Mouse (Mus musculus): Measurements from ENCODE around the gene Myl10. TPM values are rescaled to one million over a fixed set of nuclear protein-coding genes. Genes with fewer than 3 reads are reported as not detected.

Myl10 gene
- polyA plus RNA-seq, 1 experiment from 2014 or later = not detected

- 67% methylated on average over 6 of the region's 6 CpGs for WGBS
- Histone ChIP-seq H3K4me1 (replicated peaks) (no peaks in the 10 kb centered on the region), H3K4me2 (no peak overlapping the region), H3K27me3 (replicated peaks) (no peaks in the 10 kb centered on the region), H3K9me3 (replicated peaks) (peaks cover 10% of the 10 kb centered on the region; the same call in 1 of the 2 replicates), H3K27ac (ENCODE audit: poor library complexity, severe bottlenecking) (no peak overlapping the region), H3K36me3 (no peaks in the 10 kb centered on the region), H3K4me3 (no peak overlapping the region), H3K9ac (no peak overlapping the region)
- no peak for ATAC-seq (ENCODE audit: insufficient number of reproducible peaks, low FRiP score)
These were observed 14.1 kb upstream of the Myl10 start for GRCm38 (mm10) chr5:136678840-136679348.

- 88% methylated on average over 4 of the region's 4 CpGs for WGBS
- ATAC-seq (ENCODE audit: insufficient number of reproducible peaks, low FRiP score) = no peak
- no peaks in the 10 kb centered on the region for H3K36me3 ChIP-seq
- no peaks in the 10 kb centered on the region for H3K4me1 ChIP-seq (replicated peaks)
- no peaks in the 10 kb centered on the region for H3K9me3 ChIP-seq (replicated peaks)
- H3K27ac ChIP-seq (ENCODE audit: poor library complexity, severe bottlenecking) = no peak overlapping the region
- no peak overlapping the region for H3K4me3 ChIP-seq
- no peak overlapping the region for H3K9ac ChIP-seq
- no peak overlapping the region for H3K4me2 ChIP-seq
- no peaks in the 10 kb centered on the region; the same call in 1 of the 2 replicates for H3K27me3 ChIP-seq (replicated peaks)
These were observed 6.6 kb upstream of the Myl10 start for GRCm38 (mm10) chr5:136686349-136686748.

- no peak for ATAC-seq (ENCODE audit: insufficient number of reproducible peaks, low FRiP score)
- no peak overlapping the region for H3K27ac ChIP-seq (ENCODE audit: poor library complexity, severe bottlenecking)
These were observed 5.4 kb upstream of the Myl10 start for GRCm38 (mm10) chr5:136687561-136687960.

GRCm38 (mm10) chr5:136688841-136689240, 4.1 kb upstream of the Myl10 start:
- no peak overlapping the region for H3K27ac ChIP-seq (ENCODE audit: poor library complexity, severe bottlenecking)
- no peaks in the 10 kb centered on the region for H3K9me3 ChIP-seq (replicated peaks)
- no peaks in the 10 kb centered on the region for H3K4me1 ChIP-seq (replicated peaks)
- WGBS = 65% methylated on average over 6 of the region's 6 CpGs
- no peak overlapping the region for H3K4me2 ChIP-seq
- no peaks in the 10 kb centered on the region for H3K36me3 ChIP-seq
- peaks cover 9% of the 10 kb centered on the region; the same call in 1 of the 2 replicates for H3K27me3 ChIP-seq (replicated peaks)
- H3K9ac ChIP-seq = no peak overlapping the region
- ATAC-seq (ENCODE audit: insufficient number of reproducible peaks, low FRiP score) = no peak
- no peak overlapping the region for H3K4me3 ChIP-seq

More at GRCm38 (mm10) chr5:136687561-136687960, 5.4 kb upstream of the Myl10 start:
- H3K36me3 ChIP-seq = no peaks in the 10 kb centered on the region
- H3K27me3 ChIP-seq (replicated peaks) = peaks cover 3% of the 10 kb centered on the region; the same call in 1 of the 2 replicates
- WGBS = 72% methylated on average over 7 of the region's 7 CpGs
- H3K9me3 ChIP-seq (replicated peaks) = no peaks in the 10 kb centered on the region
- H3K4me1 ChIP-seq (replicated peaks) = no peaks in the 10 kb centered on the region
- no peak overlapping the region for H3K9ac ChIP-seq
- no peak overlapping the region for H3K4me3 ChIP-seq
- no peak overlapping the region for H3K4me2 ChIP-seq

- no peak for ATAC-seq (ENCODE audit: insufficient number of reproducible peaks, low FRiP score)
- WGBS = 58% methylated on average over 3 of the region's 3 CpGs
- H3K4me2 ChIP-seq = no peak overlapping the region
- no peak overlapping the region for H3K27ac ChIP-seq (ENCODE audit: poor library complexity, severe bottlenecking)
- H3K4me1 ChIP-seq (replicated peaks) = no peaks in the 10 kb centered on the region
- no peak overlapping the region for H3K4me3 ChIP-seq
- peaks cover 16% of the 10 kb centered on the region; the same call in 1 of the 2 replicates for H3K27me3 ChIP-seq (replicated peaks)
- H3K9ac ChIP-seq = no peak overlapping the region
- H3K9me3 ChIP-seq (replicated peaks) = no peaks in the 10 kb centered on the region
- H3K36me3 ChIP-seq = no peaks in the 10 kb centered on the region
These were observed 1.8 kb upstream of the Myl10 start for GRCm38 (mm10) chr5:136691170-136691569.

- Histone ChIP-seq H3K4me2 (no peak overlapping the region), H3K27ac (ENCODE audit: poor library complexity, severe bottlenecking) (no peak overlapping the region), H3K36me3 (no peaks in the 10 kb centered on the region), H3K27me3 (replicated peaks) (peaks cover 16% of the 10 kb centered on the region; the same call in 1 of the 2 replicates), H3K9ac (no peak overlapping the region), H3K4me1 (replicated peaks) (no peaks in the 10 kb centered on the region), H3K9me3 (replicated peaks) (no peaks in the 10 kb centered on the region), H3K4me3 (no peak overlapping the region)
- WGBS = 67% methylated on average over 7 of the region's 7 CpGs
- no peak for ATAC-seq (ENCODE audit: insufficient number of reproducible peaks, low FRiP score)
These were observed 472 bp downstream of the Myl10 start for GRCm38 (mm10) chr5:136693418-136693817.

GRCm38 (mm10) chr5:136694976-136695375, 2.0 kb downstream of the Myl10 start:
- 57% methylated on average over 6 of the region's 6 CpGs for WGBS
- no peaks in the 10 kb centered on the region for H3K36me3 ChIP-seq
- H3K27ac ChIP-seq (ENCODE audit: poor library complexity, severe bottlenecking) = no peak overlapping the region
- H3K9me3 ChIP-seq (replicated peaks) = no peaks in the 10 kb centered on the region
- 0 out of 2 replicates have a peak, but pooled peaks cover 16% of the 10 kb centered on the region for H3K27me3 ChIP-seq (replicated peaks)
- no peak overlapping the region for H3K4me3 ChIP-seq
- no peak for ATAC-seq (ENCODE audit: insufficient number of reproducible peaks, low FRiP score)
- no peak overlapping the region for H3K9ac ChIP-seq
- H3K4me2 ChIP-seq = no peak overlapping the region
- no peaks in the 10 kb centered on the region for H3K4me1 ChIP-seq (replicated peaks)

GRCm38 (mm10) chr5:136696516-136696915, 3.6 kb downstream of the Myl10 start:
- no peaks in the 10 kb centered on the region for H3K36me3 ChIP-seq
- no peak for ATAC-seq (ENCODE audit: insufficient number of reproducible peaks, low FRiP score)
- no peak overlapping the region for H3K27ac ChIP-seq (ENCODE audit: poor library complexity, severe bottlenecking)
- no peak overlapping the region for H3K4me2 ChIP-seq
- WGBS = 87% methylated on average over 5 of the region's 5 CpGs
- H3K9me3 ChIP-seq (replicated peaks) = no peaks in the 10 kb centered on the region
- H3K9ac ChIP-seq = no peak overlapping the region
- no peak overlapping the region for H3K4me3 ChIP-seq
- H3K27me3 ChIP-seq (replicated peaks) = 0 out of 2 replicates have a peak, but pooled peaks cover 16% of the 10 kb centered on the region
- H3K4me1 ChIP-seq (replicated peaks) = no peaks in the 10 kb centered on the region

- H3K27ac ChIP-seq (ENCODE audit: poor library complexity, severe bottlenecking) = no peak overlapping the region
- 0 out of 2 replicates have a peak, but pooled peaks cover 12% of the 10 kb centered on the region for H3K27me3 ChIP-seq (replicated peaks)
- no peak overlapping the region for H3K4me2 ChIP-seq
- H3K9ac ChIP-seq = no peak overlapping the region
- H3K9me3 ChIP-seq (replicated peaks) = no peaks in the 10 kb centered on the region
- 69% methylated on average over 9 of the region's 9 CpGs for WGBS
- H3K4me3 ChIP-seq = no peak overlapping the region
- H3K4me1 ChIP-seq (replicated peaks) = no peaks in the 10 kb centered on the region
- ATAC-seq (ENCODE audit: insufficient number of reproducible peaks, low FRiP score) = no peak
- no peaks in the 10 kb centered on the region for H3K36me3 ChIP-seq
These were observed 4.7 kb downstream of the Myl10 start for GRCm38 (mm10) chr5:136697618-136698017.

- no peak overlapping the region for H3K9ac ChIP-seq
- no peak overlapping the region for H3K4me2 ChIP-seq
- H3K9me3 ChIP-seq (replicated peaks) = peaks cover 3% of the 10 kb centered on the region; the same call in 1 of the 2 replicates
- no peak overlapping the region for H3K4me3 ChIP-seq
- 0 out of 2 replicates have a peak, but pooled peaks cover 3% of the 10 kb centered on the region for H3K4me1 ChIP-seq (replicated peaks)
- no peak for ATAC-seq (ENCODE audit: insufficient number of reproducible peaks, low FRiP score)
- no peaks in the 10 kb centered on the region for H3K36me3 ChIP-seq
- WGBS = 64% methylated on average over 3 of the region's 3 CpGs
- 0 out of 2 replicates have a peak, but pooled peaks cover under 1% of the 10 kb centered on the region for H3K27me3 ChIP-seq (replicated peaks)
- no peak overlapping the region for H3K27ac ChIP-seq (ENCODE audit: poor library complexity, severe bottlenecking)
These were observed 9.3 kb downstream of the Myl10 start for GRCm38 (mm10) chr5:136702159-136702725.

- 33% methylated on average over 3 of the region's 3 CpGs for WGBS
- no peak overlapping the region for H3K4me3 ChIP-seq
- no peak overlapping the region for H3K27ac ChIP-seq (ENCODE audit: poor library complexity, severe bottlenecking)
- no peaks in the 10 kb centered on the region for H3K36me3 ChIP-seq
- 0 out of 2 replicates have a peak, but pooled peaks cover 3% of the 10 kb centered on the region for H3K4me1 ChIP-seq (replicated peaks)
- ATAC-seq (ENCODE audit: insufficient number of reproducible peaks, low FRiP score) = no peak
- 0 out of 2 replicates have a peak, but pooled peaks cover 6% of the 10 kb centered on the region for H3K27me3 ChIP-seq (replicated peaks)
- no peak overlapping the region for H3K4me2 ChIP-seq
- peaks cover 3% of the 10 kb centered on the region; the same call in 1 of the 2 replicates for H3K9me3 ChIP-seq (replicated peaks)
- H3K9ac ChIP-seq = no peak overlapping the region
These were observed 10.8 kb downstream of the Myl10 start for GRCm38 (mm10) chr5:136703751-136704150.
